Mouse (Mus musculus) right cerebral cortex, postnatal 4 days (tissue): ENCODE results near the gene Zyg11b.

Source experiments
- DNase-seq: peaks from one replicate; pipeline ENCODE4 v3.0.0-alpha.2; 2022

Zyg11b gene

GRCm38 (mm10) chr4:108300670-108301373 is at the start of gene Zyg11b:
Gene Zyg11b, minus strand, starts transcription at chr4:108301096.
- peak; percentile 89 for DNase-seq

GRCm38 (mm10) chr4:108349836-108350547 is 49.1 kb upstream of the Zyg11b start:
- DNase-seq = no peak

GRCm38 (mm10) chr4:108349064-108349463 is 48.2 kb upstream of the Zyg11b start:
- no peak for DNase-seq

- DNase-seq = no peak
These were observed 47.5 kb upstream of the Zyg11b start for GRCm38 (mm10) chr4:108348256-108348875.

GRCm38 (mm10) chr4:108347111-108347510 is 46.2 kb upstream of the Zyg11b start:
- no peak for DNase-seq

- DNase-seq = no peak
These were observed 44.9 kb upstream of the Zyg11b start for GRCm38 (mm10) chr4:108345826-108346225.

- no peak for DNase-seq
These were observed 43.8 kb upstream of the Zyg11b start for GRCm38 (mm10) chr4:108344631-108345083.

- DNase-seq = peak; percentile 76
These were observed 38.4 kb upstream of the Zyg11b start for GRCm38 (mm10) chr4:108339277-108339690.

- no peak for DNase-seq
These were observed 37.9 kb upstream of the Zyg11b start for GRCm38 (mm10) chr4:108338811-108339210.

GRCm38 (mm10) chr4:108338321-108338733 is 37.4 kb upstream of the Zyg11b start:
- no peak for DNase-seq

- no peak for DNase-seq
These were observed 36.9 kb upstream of the Zyg11b start for GRCm38 (mm10) chr4:108337817-108338216.

- no peak for DNase-seq
These were observed 35.9 kb upstream of the Zyg11b start for GRCm38 (mm10) chr4:108336765-108337164.

- no peak for DNase-seq
These were observed 34.5 kb upstream of the Zyg11b start for GRCm38 (mm10) chr4:108335413-108335812.

- DNase-seq = no peak
These were observed 31.1 kb upstream of the Zyg11b start for GRCm38 (mm10) chr4:108332041-108332440.

GRCm38 (mm10) chr4:108329840-108330239 is 28.9 kb upstream of the Zyg11b start:
- no peak for DNase-seq

GRCm38 (mm10) chr4:108327730-108328484 is 27.0 kb upstream of the Zyg11b start, which contains the start of gene Coa7:
Gene Coa7, plus strand, starts transcription at chr4:108328140.
- DNase-seq = peak; percentile 97

GRCm38 (mm10) chr4:108327071-108327579 is 26.2 kb upstream of the Zyg11b start:
- no peak for DNase-seq

GRCm38 (mm10) chr4:108323588-108323987 is 22.7 kb upstream of the Zyg11b start:
- no peak for DNase-seq

GRCm38 (mm10) chr4:108320627-108321380 is 19.9 kb upstream of the Zyg11b start:
- no peak for DNase-seq

GRCm38 (mm10) chr4:108319747-108320146 is 18.9 kb upstream of the Zyg11b start:
- DNase-seq = no peak

GRCm38 (mm10) chr4:108318649-108319615 is 18.0 kb upstream of the Zyg11b start:
- DNase-seq = no peak
